Mouse (Mus musculus) layer of hippocampus, adult 2 months (tissue): ENCODE results near the gene Epb41l5. TPM values are rescaled to one million over a fixed set of nuclear protein-coding genes. Genes with fewer than 3 reads are reported as not detected.
A peak's percentile ranks its signal among the peaks of the same experiment; 100 is the strongest.

ENCODE experiments used
- DNase-seq, 2 experiments: peaks; one replicate each; pipeline ENCODE4 v3.0.0; 2022; ENCODE audit warnings: low spot score in 2 of 2
- H3K27ac ChIP-seq: fragments of 200-600 bp; 2 replicates; pipeline ENCODE4 v1.8.1; 2022
- H3K4me3 ChIP-seq: fragments of 200-600 bp; 2 replicates; pipeline ENCODE4 v1.8.1; 2022; ENCODE audit warnings: mild to moderate bottlenecking
- CTCF ChIP-seq: fragments of 200-600 bp; conservative IDR thresholded peaks from 2 replicates; pipeline ENCODE4 v1.8.1; 2022; ENCODE audit warnings: antibody characterized with exemption, mild to moderate bottlenecking, moderate library complexity
- total RNA-seq, 2 experiments: library from RNA; stranded (reverse); gene quantifications; 2 replicates each; pipeline ENCODE4 v1.2.3; 2021

Gene Epb41l5
- total RNA-seq, 2 experiments from 2014 or later, result 5.5 to 5.9 TPM

- no peak overlapping the region for H3K27ac ChIP-seq
- H3K4me3 ChIP-seq, result no peak overlapping the region
- no peak for DNase-seq
- no peak for TF ChIP-seq CTCF
These were observed 109.5 kb downstream of the Epb41l5 start for GRCm38 (mm10) chr1:119539252-119539651.

GRCm38 (mm10) chr1:119537651-119538050, 111.1 kb downstream of the Epb41l5 start:
- Histone ChIP-seq H3K4me3 (no peak overlapping the region), H3K27ac (no peak overlapping the region)
- no peak for TF ChIP-seq CTCF
- no peak for DNase-seq

- Histone ChIP-seq H3K27ac (no peak overlapping the region), H3K4me3 (no peak overlapping the region)
- TF ChIP-seq CTCF, result no peak
- no peak for DNase-seq
These were observed 112.7 kb downstream of the Epb41l5 start for GRCm38 (mm10) chr1:119536122-119536521.

GRCm38 (mm10) chr1:119534341-119534740, 114.5 kb downstream of the Epb41l5 start:
- TF ChIP-seq CTCF, result no peak
- no peak for DNase-seq
- Histone ChIP-seq H3K27ac (no peak overlapping the region), H3K4me3 (no peak overlapping the region)

GRCm38 (mm10) chr1:119533093-119533805, 115.6 kb downstream of the Epb41l5 start:
- Histone ChIP-seq H3K27ac (no peak overlapping the region), H3K4me3 (no peak overlapping the region)
- DNase-seq, result no peak
- no peak for TF ChIP-seq CTCF

- no peak overlapping the region for H3K27ac ChIP-seq
- no peak for TF ChIP-seq CTCF
- no peak for DNase-seq
- no peak overlapping the region for H3K4me3 ChIP-seq
These were observed 116.6 kb downstream of the Epb41l5 start for GRCm38 (mm10) chr1:119532165-119532564.

- no peak for DNase-seq
- no peak overlapping the region for H3K27ac ChIP-seq
- no peak for TF ChIP-seq CTCF
- H3K4me3 ChIP-seq, result no peak overlapping the region
These were observed 117.9 kb downstream of the Epb41l5 start for GRCm38 (mm10) chr1:119530941-119531340.

- DNase-seq, result peak; percentile 88 to 89
- H3K27ac ChIP-seq, result peak within 1 kb of the TSS; percentile 94
- TF ChIP-seq CTCF, result no peak
- H3K4me3 ChIP-seq, result peak within 1 kb of the TSS; percentile 96
These were observed 122.9 kb downstream of the Epb41l5 start, which contains the start of gene Tmem185b for GRCm38 (mm10) chr1:119525689-119526591. Tmem185b (plus strand) TSS chr1:119526160.

- peak; percentile 39 for TF ChIP-seq CTCF
- H3K27ac ChIP-seq, result peak overlapping the region; percentile 94
- peak in 1 of 2 experiments; percentile 50 for DNase-seq
- H3K4me3 ChIP-seq, result peak overlapping the region; percentile 96
These were observed 123.8 kb downstream of the Epb41l5 start for GRCm38 (mm10) chr1:119525004-119525444.

GRCm38 (mm10) chr1:119523826-119524225, 125.0 kb downstream of the Epb41l5 start:
- no peak for DNase-seq
- H3K4me3 ChIP-seq, result no peak overlapping the region
- no peak for TF ChIP-seq CTCF

GRCm38 (mm10) chr1:119523369-119523768, 125.4 kb downstream of the Epb41l5 start:
- TF ChIP-seq CTCF, result no peak
- no peak for DNase-seq

More at GRCm38 (mm10) chr1:119523826-119524225, 125.0 kb downstream of the Epb41l5 start:
- no peak overlapping the region for H3K27ac ChIP-seq

GRCm38 (mm10) chr1:119522726-119523125, 126.1 kb downstream of the Epb41l5 start:
- no peak for TF ChIP-seq CTCF
- no peak for DNase-seq
- no peak overlapping the region for H3K27ac ChIP-seq
- no peak overlapping the region for H3K4me3 ChIP-seq

More at GRCm38 (mm10) chr1:119523369-119523768, 125.4 kb downstream of the Epb41l5 start:
- Histone ChIP-seq H3K27ac (no peak overlapping the region), H3K4me3 (no peak overlapping the region)

GRCm38 (mm10) chr1:119521681-119522080, 127.1 kb downstream of the Epb41l5 start:
- no peak overlapping the region for H3K27ac ChIP-seq
- TF ChIP-seq CTCF, result no peak
- DNase-seq, result no peak
- no peak overlapping the region for H3K4me3 ChIP-seq
